20 mouse cellular contexts compared by ENCODE assay signal in genomic region chr6:135582567-135582966, GRCm38 (mm10).
DNase-seq lines count a peak whose midpoint lies in the region; ATAC-seq and TF ChIP-seq lines count a peak whose summit lies in the region.
"Had no signal": no experiment of that assay in that cellular context is flagged by ENCODE, and none has a peak within 500 bp of the region (broad histone marks: within the 10 kb centered on the region; RNA-seq: fewer than 3 reads in every experiment).

No protein-coding gene starts in this region.

- DNase-seq in forebrain, postnatal 0 days, result peak; percentile 61
- DNase-seq in forebrain, embryonic 11.5 days (ENCODE audit: low spot score), result no peak
- DNase-seq in left cerebral cortex, postnatal 14 days (ENCODE audit: low spot score in 2 of 2), result peak; percentile 40 to 49
- DNase-seq in left cerebral cortex, adult 2 months (ENCODE audit: extremely low spot score in 1 of 2, low spot score in 2 of 2), result no peak
- peak; percentile 39 to 57 for DNase-seq in right cerebral cortex, adult 2 months (ENCODE audit: low spot score in 2 of 2)
- DNase-seq in right cerebral cortex, postnatal 4 days, result no peak
- DNase-seq in heart, embryonic 10.5 days (ENCODE audit: low spot score), result no peak
- DNase-seq in gastrocnemius, postnatal 36 days, result no peak
- DNase-seq: adrenal gland, adult 2 months; B cell, adult 2 months; cerebellum, adult 8-10 months; gastrocnemius, postnatal 10 days; heart, postnatal 10 days; liver, postnatal 0 days; lung, postnatal 4 days had no signal

- no peak for TF ChIP-seq CTCF in forebrain, postnatal 0 days (IDR thresholded peaks at IDR 0.05; ENCODE audit: low read depth)
- no peak for TF ChIP-seq CTCF in left cerebral cortex, adult 2 months (IDR thresholded peaks at IDR 0.05)

- H3K27ac ChIP-seq in forebrain, postnatal 0 days (ENCODE audit: low read depth, low read length), result no peak overlapping the region
- no peak overlapping the region for H3K27ac ChIP-seq in forebrain, embryonic 11.5 days (ENCODE audit: low read depth, low read length)
- H3K27ac ChIP-seq in left cerebral cortex, adult 2 months, result no peak overlapping the region
- no peak overlapping the region for H3K27ac ChIP-seq in heart, embryonic 10.5 days
- H3K27ac ChIP-seq: embryonic facial prominence, embryonic 15.5 days; forebrain, embryonic 15.5 days; kidney, embryonic 15.5 days; limb, embryonic 12.5 days; midbrain, embryonic 12.5 days had no signal

- peaks cover 7% of the 10 kb centered on the region; the same call in 1 of the 2 replicates for H3K4me1 ChIP-seq in forebrain, postnatal 0 days (ENCODE audit: insufficient read depth)
- no peaks in the 10 kb centered on the region for H3K4me1 ChIP-seq in forebrain, embryonic 11.5 days (replicated peaks; ENCODE audit: control insufficient read depth, insufficient read depth, low read length)
- no peaks in the 10 kb centered on the region for H3K4me1 ChIP-seq in heart, embryonic 10.5 days
- H3K4me1 ChIP-seq: embryonic facial prominence, embryonic 15.5 days; kidney, embryonic 15.5 days; limb, embryonic 12.5 days had no signal

- H3K9me3 ChIP-seq in forebrain, postnatal 0 days (ENCODE audit: low read length), result no peaks in the 10 kb centered on the region
- H3K9me3 ChIP-seq in forebrain, embryonic 11.5 days (ENCODE audit: control insufficient read depth, low read length), result no peaks in the 10 kb centered on the region
- no peaks in the 10 kb centered on the region for H3K9me3 ChIP-seq in heart, embryonic 10.5 days
- H3K9me3 ChIP-seq: embryonic facial prominence, embryonic 15.5 days; forebrain, embryonic 15.5 days; kidney, embryonic 15.5 days; limb, embryonic 12.5 days; midbrain, embryonic 12.5 days had no signal

- H3K27me3 ChIP-seq in forebrain, postnatal 0 days (ENCODE audit: insufficient read depth, low read length), result no peaks in the 10 kb centered on the region
- H3K27me3 ChIP-seq in forebrain, embryonic 11.5 days (ENCODE audit: control insufficient read depth, insufficient read depth, low read length), result no peaks in the 10 kb centered on the region
- H3K27me3 ChIP-seq in heart, embryonic 10.5 days (ENCODE audit: insufficient read depth, poor library complexity, severe bottlenecking), result no peaks in the 10 kb centered on the region
- H3K27me3 ChIP-seq: embryonic facial prominence, embryonic 15.5 days; forebrain, embryonic 15.5 days; kidney, embryonic 15.5 days; limb, embryonic 12.5 days; midbrain, embryonic 12.5 days had no signal

- no peak; the same call in 1 of the 2 replicates for ATAC-seq in forebrain, postnatal 0 days
- no peak for ATAC-seq in forebrain, embryonic 11.5 days (replicated peaks; ENCODE audit: low FRiP score)
- ATAC-seq: forebrain, embryonic 15.5 days; liver, postnatal 0 days had no signal

- intact Hi-C loops in left cerebral cortex, postnatal 14 days (cut with DNase I), result no loop called here
- intact Hi-C loops in left cerebral cortex, adult 2 months (cut with DNase I), result no loop called here
- intact Hi-C loops in gastrocnemius, postnatal 36 days (cut with DNase I), result no loop called here

- WGBS in forebrain, postnatal 0 days, result 45% methylated on average over 2 of the region's 2 CpGs
- WGBS in forebrain, embryonic 11.5 days, result 58% methylated on average over 2 of the region's 2 CpGs
- WGBS in heart, embryonic 10.5 days, result 55% methylated on average over 2 of the region's 2 CpGs

- H3K9ac ChIP-seq in forebrain, postnatal 0 days, result no peak overlapping the region
- H3K9ac ChIP-seq in forebrain, embryonic 11.5 days (ENCODE audit: low read length), result no peak overlapping the region
- H3K9ac ChIP-seq: embryonic facial prominence, embryonic 15.5 days; forebrain, embryonic 15.5 days; kidney, embryonic 15.5 days; limb, embryonic 12.5 days; liver, postnatal 0 days; midbrain, embryonic 12.5 days had no signal

- H3K4me2 ChIP-seq in forebrain, postnatal 0 days (ENCODE audit: low read depth), result no peak overlapping the region
- no peak overlapping the region for H3K4me2 ChIP-seq in forebrain, embryonic 11.5 days (ENCODE audit: low read depth, low read length, severe bottlenecking)
- H3K4me2 ChIP-seq: embryonic facial prominence, embryonic 15.5 days; forebrain, embryonic 15.5 days; kidney, embryonic 15.5 days; limb, embryonic 12.5 days; midbrain, embryonic 12.5 days had no signal

- no peak overlapping the region for H3K4me3 ChIP-seq in forebrain, postnatal 0 days (ENCODE audit: low read depth, low read length)
- H3K4me3 ChIP-seq in forebrain, embryonic 11.5 days (ENCODE audit: low read depth, low read length), result no peak overlapping the region
- no peak overlapping the region for H3K4me3 ChIP-seq in left cerebral cortex, adult 2 months
- no peak overlapping the region for H3K4me3 ChIP-seq in heart, embryonic 10.5 days
- H3K4me3 ChIP-seq: embryonic facial prominence, embryonic 15.5 days; forebrain, embryonic 15.5 days; kidney, embryonic 15.5 days; limb, embryonic 12.5 days; midbrain, embryonic 12.5 days had no signal

- H3K36me3 ChIP-seq in forebrain, postnatal 0 days (ENCODE audit: insufficient read depth), result no peaks in the 10 kb centered on the region
- no peaks in the 10 kb centered on the region for H3K36me3 ChIP-seq in forebrain, embryonic 11.5 days (ENCODE audit: control insufficient read depth, insufficient read depth, low read length)
- no peaks in the 10 kb centered on the region for H3K36me3 ChIP-seq in heart, embryonic 10.5 days
- H3K36me3 ChIP-seq: embryonic facial prominence, embryonic 15.5 days; forebrain, embryonic 15.5 days; kidney, embryonic 15.5 days; limb, embryonic 12.5 days; midbrain, embryonic 12.5 days had no signal

Comparison
In these comparisons a context has a peak if more than half of its experiments do, and no peak if none do; other contexts are left out.
1. DNase-seq: peak in forebrain, postnatal 0 days (single experiment), left cerebral cortex, postnatal 14 days (2 of 2) and right cerebral cortex, adult 2 months (2 of 2); none in forebrain, embryonic 11.5 days (single experiment), left cerebral cortex, adult 2 months (0 of 2), right cerebral cortex, postnatal 4 days (single experiment), heart, embryonic 10.5 days (single experiment) and gastrocnemius, postnatal 36 days (0 of 2).